Mouse (Mus musculus) MN1 (cell line): ENCODE results near the gene Tbrg4.

Source experiments
- DNase-seq: peaks from one replicate; pipeline ENCODE4 v3.0.0-alpha.2; 2016; ENCODE audit warnings: low spot score

Tbrg4 gene

GRCm38 (mm10) chr11:6623704-6624103 lies 2.2 kb downstream of the Tbrg4 start:
- no peak for DNase-seq

- DNase-seq, result no peak
Observed at GRCm38 (mm10) chr11:6615250-6616205, 10.3 kb downstream of the Tbrg4 start.

GRCm38 (mm10) chr11:6605491-6606399 lies 20.1 kb downstream of the Tbrg4 start, which contains the start of gene Nacad:
Gene Nacad, minus strand, starts transcription at chr11:6606053.
- peak; percentile 94 for DNase-seq

GRCm38 (mm10) chr11:6605021-6605481 lies 20.8 kb downstream of the Tbrg4 start:
- DNase-seq, result peak; percentile 81

- no peak for DNase-seq
Observed at GRCm38 (mm10) chr11:6604604-6604936, 21.3 kb downstream of the Tbrg4 start.

GRCm38 (mm10) chr11:6603887-6604603 lies 21.8 kb downstream of the Tbrg4 start:
- peak; percentile 88 for DNase-seq

DNA sequence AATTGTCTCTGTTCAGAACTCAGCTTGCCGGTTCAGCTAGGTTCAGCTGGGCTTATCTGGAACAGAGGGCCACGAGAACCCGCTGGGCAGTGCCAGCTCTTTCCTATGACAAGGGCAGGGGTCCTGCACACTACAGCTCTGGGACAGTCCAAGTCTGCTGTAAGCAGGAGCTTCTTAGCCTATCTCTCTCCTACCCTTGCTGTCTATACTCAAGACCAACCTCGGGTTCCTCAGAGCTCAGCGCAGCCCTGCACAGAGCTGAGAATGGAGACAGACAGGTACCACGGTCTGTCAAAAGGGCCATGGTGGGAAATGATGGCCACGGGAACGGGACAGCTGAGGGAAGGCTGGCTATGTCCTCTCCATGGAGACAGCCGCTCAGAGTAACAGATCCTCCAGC lies 22.6 kb downstream of the Tbrg4 start:
- no peak for DNase-seq

GRCm38 (mm10) chr11:6602662-6603061 lies 23.2 kb downstream of the Tbrg4 start:
- no peak for DNase-seq

GRCm38 (mm10) chr11:6601649-6602480 lies 24.0 kb downstream of the Tbrg4 start:
- DNase-seq, result no peak

- peak; percentile 51 for DNase-seq
Observed at GRCm38 (mm10) chr11:6600284-6600944, 25.5 kb downstream of the Tbrg4 start.

DNA sequence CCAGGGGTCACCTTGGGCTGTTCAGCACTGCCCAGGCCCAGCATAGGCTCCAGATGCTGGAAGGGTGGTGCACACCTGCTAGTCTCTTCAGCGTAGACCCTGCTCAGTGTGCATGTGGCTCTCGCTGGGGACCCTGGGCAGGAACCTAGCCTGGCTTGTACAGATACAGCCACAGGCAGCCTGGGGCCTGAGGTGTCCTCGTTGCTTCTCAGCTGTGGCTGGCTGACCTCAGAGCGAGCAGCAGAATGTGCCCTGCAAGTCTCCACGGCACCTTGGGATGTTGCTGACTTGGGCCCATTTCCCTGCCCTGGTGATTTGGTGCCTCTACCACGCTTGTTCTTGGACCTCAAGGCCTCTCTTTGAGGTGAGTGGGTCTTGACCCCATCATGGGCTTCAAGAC lies 26.0 kb downstream of the Tbrg4 start:
- no peak for DNase-seq

DNA sequence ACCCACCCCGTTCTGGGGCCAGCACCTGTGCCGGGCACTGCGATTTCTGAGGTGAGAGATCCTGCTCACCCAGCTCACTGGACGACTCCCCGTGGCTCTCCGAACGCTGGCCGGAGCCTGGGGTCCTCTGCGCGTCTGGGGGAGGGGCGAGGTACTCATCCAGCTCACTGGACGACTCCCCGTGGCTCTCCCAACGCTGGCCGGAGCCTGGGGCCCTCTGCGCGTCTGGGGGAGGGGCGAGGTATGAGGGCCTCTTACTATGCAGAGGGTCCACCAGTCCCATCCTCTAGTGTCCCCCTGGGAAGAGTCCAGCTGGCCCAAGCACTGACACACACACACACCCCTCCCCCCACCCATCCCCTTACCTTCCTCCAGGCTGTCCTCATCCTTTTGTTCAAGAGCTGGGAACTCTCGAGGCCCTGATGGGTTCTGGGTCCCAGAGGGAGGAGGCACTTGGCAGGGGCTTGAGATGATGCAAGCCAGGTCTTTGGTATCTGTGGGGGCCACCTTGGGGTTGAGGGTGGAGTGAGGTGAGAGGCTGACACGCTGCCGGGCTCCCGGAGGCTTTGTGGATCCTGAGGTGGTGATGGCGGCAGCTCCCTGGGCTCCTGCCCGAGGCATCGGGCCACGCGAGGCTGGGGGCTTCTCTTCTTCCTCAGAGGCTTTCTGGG lies 26.7 kb downstream of the Tbrg4 start:
- DNase-seq, result no peak

DNA sequence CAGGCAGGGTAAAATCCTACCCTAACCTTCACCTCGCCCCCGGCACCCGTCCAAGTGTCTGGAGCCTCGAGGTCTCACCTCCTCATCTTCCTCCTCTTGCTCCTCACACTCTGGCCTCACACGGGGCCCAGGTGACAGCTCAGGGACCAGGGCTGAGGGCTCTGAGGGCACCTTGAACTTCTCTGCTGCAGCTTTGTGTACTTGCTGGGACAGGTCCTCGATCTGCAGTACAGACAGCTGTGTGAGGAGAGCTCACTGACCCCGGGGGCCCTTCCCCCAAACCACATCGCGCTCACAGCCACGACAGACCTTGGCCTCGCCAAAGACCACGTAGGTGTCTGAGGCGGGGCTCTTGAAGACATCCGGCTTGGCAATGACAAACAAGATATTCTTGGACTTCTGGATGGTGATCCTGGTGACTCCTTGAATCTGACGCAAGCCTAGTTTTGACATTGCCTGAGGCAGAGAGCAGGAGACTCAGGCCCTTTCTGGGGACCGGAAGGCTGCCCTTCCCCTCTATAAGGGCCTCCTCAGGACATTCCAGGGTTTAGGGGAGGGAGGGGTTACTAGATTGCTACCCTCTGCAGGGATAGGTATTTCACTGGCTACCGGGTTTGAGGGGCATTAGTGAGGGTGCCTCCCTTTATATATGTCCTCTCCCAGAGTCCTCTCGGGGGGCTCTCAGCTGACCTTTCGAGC lies 27.5 kb downstream of the Tbrg4 start:
- DNase-seq, result no peak

DNA sequence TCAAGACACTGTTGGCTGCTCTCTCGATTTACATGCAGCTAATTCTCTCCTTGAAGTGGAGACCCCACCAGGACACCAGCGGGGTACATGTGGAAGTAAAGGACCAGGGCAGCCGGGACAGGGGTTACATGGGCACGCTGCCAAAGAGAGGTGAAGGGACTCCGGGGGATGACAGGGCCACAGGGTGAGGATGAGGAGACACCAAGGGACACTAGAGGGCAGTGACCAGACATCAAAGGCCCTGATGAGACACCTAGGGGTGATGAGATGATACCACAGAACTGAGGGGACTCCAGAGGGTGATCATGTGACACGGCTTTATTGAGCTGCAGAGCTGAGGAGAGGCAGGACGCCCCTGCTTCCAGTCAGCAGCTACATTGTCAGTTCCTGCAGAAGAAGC lies 28.3 kb downstream of the Tbrg4 start:
- no peak for DNase-seq

DNA sequence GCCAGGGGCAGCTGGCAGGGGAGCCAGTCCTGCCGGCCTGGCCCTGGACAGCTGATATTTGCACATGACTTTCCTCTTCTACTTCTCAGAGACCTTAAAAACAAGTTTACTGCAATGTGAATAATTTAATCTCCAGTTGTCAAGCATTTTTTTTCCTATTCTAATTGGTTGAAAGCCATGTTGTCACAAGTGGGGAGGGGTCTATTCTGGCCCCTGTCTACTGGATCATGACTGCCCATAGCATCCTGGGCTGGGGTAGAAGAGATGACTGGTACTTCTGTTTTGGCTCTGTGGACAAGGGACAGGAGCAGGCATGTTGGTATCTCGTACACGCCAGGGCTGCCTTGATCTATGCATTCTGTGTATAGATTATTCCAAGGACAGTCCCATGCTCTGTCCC lies 29.3 kb downstream of the Tbrg4 start:
- no peak for DNase-seq

- DNase-seq, result no peak
Observed at GRCm38 (mm10) chr11:6596205-6596604, 29.7 kb downstream of the Tbrg4 start.

DNA sequence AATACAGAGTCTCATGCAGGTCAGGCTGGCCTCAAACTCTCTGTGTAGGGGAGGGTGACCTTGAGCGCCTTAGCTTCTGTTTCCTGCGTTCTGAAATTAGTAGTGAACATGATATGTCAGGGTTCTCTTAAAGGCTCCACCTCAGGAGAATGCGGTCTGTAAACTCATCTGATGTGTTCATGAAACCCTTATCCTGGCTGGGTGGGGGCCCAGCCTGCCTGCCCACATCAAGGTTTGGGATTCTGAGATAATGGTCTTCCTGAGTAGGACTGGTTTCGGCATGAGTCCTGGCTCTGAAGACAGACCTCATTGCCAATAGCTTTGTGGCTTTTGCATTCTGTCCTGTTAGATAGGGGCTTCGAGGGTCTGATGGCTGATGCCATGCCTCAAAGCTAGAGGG lies 30.5 kb downstream of the Tbrg4 start:
- no peak for DNase-seq

DNA sequence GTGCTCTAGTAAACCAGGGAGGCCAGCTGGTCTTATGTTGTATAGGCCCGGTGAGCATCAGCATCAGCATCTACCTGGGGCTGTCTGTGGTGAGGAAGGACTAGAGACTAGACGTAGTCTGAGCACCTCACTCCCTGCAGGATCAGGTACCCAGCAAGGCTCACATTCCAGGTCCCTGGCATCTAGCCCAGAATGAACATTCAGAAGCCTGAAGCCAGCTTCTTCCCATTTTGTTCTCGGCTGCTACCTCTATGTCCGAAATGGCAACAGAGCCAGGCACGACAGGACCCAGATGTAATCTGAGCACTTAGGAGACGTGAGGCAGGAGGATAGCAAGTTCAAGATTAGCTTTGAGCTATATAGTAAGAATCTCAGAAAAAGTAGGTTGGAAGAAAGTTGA lies 31.0 kb downstream of the Tbrg4 start:
- no peak for DNase-seq

DNA sequence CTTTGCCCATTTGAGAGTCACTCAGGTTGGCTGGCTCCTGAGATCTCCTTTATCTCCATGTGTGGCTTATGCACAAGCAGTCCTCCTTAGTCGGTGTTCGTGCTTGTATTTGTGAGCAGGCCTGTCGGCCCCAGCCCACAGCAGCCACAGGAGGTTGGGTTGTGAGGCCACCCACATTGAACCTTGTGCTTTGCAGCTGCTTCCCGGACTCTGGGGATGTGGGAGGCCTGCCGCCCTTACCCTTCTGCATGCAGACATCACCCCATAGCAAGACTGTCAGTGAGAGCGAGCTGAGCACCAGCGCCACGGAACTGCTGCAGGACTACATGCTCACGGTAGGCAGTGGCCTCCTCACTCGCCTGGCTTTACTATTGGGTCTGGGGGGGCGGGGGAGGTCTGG lies 32.5 kb downstream of the Tbrg4 start:
- DNase-seq, result no peak
